Mouse (Mus musculus) hindbrain, embryonic 10.5 days (tissue): Measurements from ENCODE around the gene Nemp2. TPM values are rescaled to one million over a fixed set of nuclear protein-coding genes. Genes with fewer than 3 reads are reported as not detected.
"Not testable (repeated sequence)": the region's sequence is repeated elsewhere in the genome, so short reads cannot be mapped to it uniquely, and the experiment has no call there.

ENCODE experiments used
- DNase-seq: peaks from one replicate; pipeline ENCODE4 v3.0.0-alpha.2; 2017; ENCODE audit warnings: low spot score
- H3K27ac ChIP-seq: fragments of 300-500 bp; sonication (generic); 2 replicates; pipeline ENCODE4 v1.5.1; 2016; ENCODE audit warnings: mild to moderate bottlenecking, moderate library complexity
- H3K27me3 ChIP-seq: fragments of 300-500 bp; sonication (generic); 2 replicates; pipeline ENCODE4 v1.6.1; 2016; ENCODE audit warnings: mild to moderate bottlenecking; ENCODE audit not compliant: poor library complexity, insufficient read depth, severe bottlenecking
- H3K36me3 ChIP-seq: fragments of 300-500 bp; sonication (generic); 2 replicates; pipeline ENCODE4 v1.6.1; 2016; ENCODE audit warnings: mild to moderate bottlenecking, moderate library complexity
- H3K4me1 ChIP-seq: fragments of 300-500 bp; sonication (generic); replicated peaks from 2 replicates; pipeline ENCODE4 v1.6.1; 2016; ENCODE audit warnings: mild to moderate bottlenecking
- H3K4me3 ChIP-seq: fragments of 300-500 bp; sonication (generic); 2 replicates; pipeline ENCODE4 v1.5.1; 2016; ENCODE audit warnings: mild to moderate bottlenecking, moderate library complexity
- H3K9me3 ChIP-seq: fragments of 300-500 bp; sonication (generic); 2 replicates; pipeline ENCODE4 v1.6.1; 2016; ENCODE audit warnings: mild to moderate bottlenecking, moderate library complexity
- WGBS: fragments of 180-500 bp; shearing (Covaris S2); methylation state at CpG from one replicate; pipeline ENCODE4 v1.1.7; 2016; 5-methylcytosine and 5-hydroxymethylcytosine counted together
- polyA plus RNA-seq: library from polyadenylated mRNA; unstranded; fragments of >200 nt; fragmentation: Nextera tagmentation; extraction: Ambion mirVana; gene quantifications from 2 replicates; pipeline ENCODE4 v1.2.1, GENCODE M21; 2016

Gene Nemp2
- polyA plus RNA-seq, 1 experiment from 2014 or later = 8.4 TPM

DNA sequence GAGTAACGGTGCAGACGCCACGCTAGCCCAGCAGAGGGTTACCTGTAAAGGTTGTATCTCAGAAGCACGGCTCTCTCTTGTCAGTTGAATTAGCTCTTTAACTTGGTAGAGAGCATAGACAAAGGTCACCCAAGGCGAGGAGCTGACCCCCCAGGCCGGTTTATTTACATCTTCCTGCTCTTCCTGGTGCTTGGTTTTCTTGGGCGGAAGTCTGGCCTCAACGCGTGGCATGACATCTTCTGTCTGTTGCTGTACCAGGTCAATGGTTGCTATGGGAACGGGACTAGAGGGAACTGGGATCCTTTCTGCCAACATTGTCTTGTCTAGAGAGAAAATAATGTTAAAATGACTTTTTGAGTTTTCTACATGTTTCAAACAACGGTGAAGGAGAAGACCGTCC lies 30.3 kb downstream of the Nemp2 start:
- H3K27me3 ChIP-seq = no peaks in the 10 kb centered on the region
- no peaks in the 10 kb centered on the region for H3K36me3 ChIP-seq
- H3K9me3 ChIP-seq = no peaks in the 10 kb centered on the region
- H3K27ac ChIP-seq = no peak overlapping the region
- H3K4me1 ChIP-seq = no peaks in the 10 kb centered on the region
- 85% methylated on average over 12 of the region's 12 CpGs for WGBS
- no peak for DNase-seq
- H3K4me3 ChIP-seq = no peak overlapping the region

DNA sequence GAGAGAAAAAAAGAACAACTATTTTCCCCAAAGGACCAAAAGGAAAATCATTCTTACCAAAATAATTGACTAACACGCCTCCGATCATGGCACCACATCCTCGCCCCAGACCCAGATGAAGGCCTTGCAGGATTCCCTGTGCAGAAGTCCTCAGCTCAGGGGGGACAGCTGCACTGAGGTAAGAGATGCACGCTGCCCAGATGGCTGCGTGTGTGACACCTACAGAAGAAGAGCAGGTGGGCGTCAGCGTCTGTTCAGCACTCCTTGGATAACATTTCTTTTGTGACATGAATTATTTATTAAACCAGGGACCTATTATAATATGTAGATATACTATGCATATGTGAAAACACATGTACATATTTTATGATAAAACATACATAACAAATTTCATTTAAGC lies 32.7 kb downstream of the Nemp2 start:
- no peaks in the 10 kb centered on the region for H3K27me3 ChIP-seq
- H3K4me1 ChIP-seq = no peaks in the 10 kb centered on the region
- 94% methylated on average over 7 of the region's 7 CpGs for WGBS
- H3K4me3 ChIP-seq = no peak overlapping the region
- H3K36me3 ChIP-seq = no peaks in the 10 kb centered on the region
- no peak for DNase-seq
- H3K27ac ChIP-seq = no peak overlapping the region
- no peaks in the 10 kb centered on the region for H3K9me3 ChIP-seq

DNA sequence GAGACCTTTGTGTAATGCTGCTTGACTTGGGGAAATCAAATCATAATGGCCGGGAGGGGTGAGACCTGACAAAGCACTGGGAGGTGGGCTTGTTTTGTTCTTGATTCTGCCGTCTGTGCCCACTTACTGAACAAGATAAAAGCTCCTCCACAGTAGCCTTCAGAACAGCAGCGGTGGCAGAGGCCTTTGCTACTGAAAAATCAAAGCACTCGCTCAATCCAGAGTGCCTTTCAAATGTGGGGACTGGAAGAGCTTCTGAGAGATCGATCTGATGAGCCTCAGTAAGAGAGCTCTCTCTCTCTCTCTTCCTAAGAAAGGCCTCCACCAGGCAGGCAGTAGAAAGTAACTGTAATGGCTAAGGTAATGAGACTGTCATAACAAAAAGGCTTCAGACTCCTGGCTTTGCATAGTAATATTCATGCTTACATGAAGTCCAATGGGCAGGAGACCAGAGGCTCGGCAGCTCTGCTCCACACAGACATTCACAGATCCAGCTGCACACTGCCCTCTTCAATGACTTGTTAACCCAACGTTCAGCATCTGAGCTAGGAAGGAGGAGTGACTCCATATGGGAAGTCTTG lies 38.3 kb downstream of the Nemp2 start:
- Histone ChIP-seq H3K4me3 (no peak overlapping the region), H3K36me3 (no peaks in the 10 kb centered on the region), H3K27ac (no peak overlapping the region), H3K9me3 (no peaks in the 10 kb centered on the region), H3K27me3 (no peaks in the 10 kb centered on the region), H3K4me1 (0 out of 2 replicates have a peak, but pooled peaks cover 6% of the 10 kb centered on the region)
- no peak for DNase-seq
- 34% methylated on average over 7 of the region's 7 CpGs for WGBS

DNA sequence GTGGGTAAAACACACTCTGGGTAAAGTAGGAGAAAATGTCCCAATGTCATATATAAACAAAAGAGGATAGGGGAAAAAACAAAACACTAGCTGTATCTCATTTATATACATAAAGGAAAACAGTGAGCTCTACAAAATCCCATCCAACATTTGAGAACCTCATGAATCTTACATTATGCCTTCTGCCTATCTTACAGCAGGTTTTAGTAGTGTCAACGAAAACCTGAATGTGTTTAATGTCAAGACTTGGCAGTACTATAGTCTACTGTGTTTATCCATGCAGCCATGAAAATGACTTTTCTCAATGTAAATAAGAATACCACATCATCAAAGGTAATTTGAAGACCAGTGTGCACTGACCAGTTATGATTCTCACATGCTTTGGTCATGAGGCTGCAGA lies 39.4 kb downstream of the Nemp2 start:
- Histone ChIP-seq H3K27ac (no peak overlapping the region), H3K36me3 (no peaks in the 10 kb centered on the region), H3K9me3 (no peaks in the 10 kb centered on the region), H3K4me3 (no peak overlapping the region), H3K27me3 (no peaks in the 10 kb centered on the region), H3K4me1 (0 out of 2 replicates have a peak, but pooled peaks cover 6% of the 10 kb centered on the region)
- DNase-seq = no peak
- WGBS = 89% methylated on average over 1 of the region's 1 CpGs

DNA sequence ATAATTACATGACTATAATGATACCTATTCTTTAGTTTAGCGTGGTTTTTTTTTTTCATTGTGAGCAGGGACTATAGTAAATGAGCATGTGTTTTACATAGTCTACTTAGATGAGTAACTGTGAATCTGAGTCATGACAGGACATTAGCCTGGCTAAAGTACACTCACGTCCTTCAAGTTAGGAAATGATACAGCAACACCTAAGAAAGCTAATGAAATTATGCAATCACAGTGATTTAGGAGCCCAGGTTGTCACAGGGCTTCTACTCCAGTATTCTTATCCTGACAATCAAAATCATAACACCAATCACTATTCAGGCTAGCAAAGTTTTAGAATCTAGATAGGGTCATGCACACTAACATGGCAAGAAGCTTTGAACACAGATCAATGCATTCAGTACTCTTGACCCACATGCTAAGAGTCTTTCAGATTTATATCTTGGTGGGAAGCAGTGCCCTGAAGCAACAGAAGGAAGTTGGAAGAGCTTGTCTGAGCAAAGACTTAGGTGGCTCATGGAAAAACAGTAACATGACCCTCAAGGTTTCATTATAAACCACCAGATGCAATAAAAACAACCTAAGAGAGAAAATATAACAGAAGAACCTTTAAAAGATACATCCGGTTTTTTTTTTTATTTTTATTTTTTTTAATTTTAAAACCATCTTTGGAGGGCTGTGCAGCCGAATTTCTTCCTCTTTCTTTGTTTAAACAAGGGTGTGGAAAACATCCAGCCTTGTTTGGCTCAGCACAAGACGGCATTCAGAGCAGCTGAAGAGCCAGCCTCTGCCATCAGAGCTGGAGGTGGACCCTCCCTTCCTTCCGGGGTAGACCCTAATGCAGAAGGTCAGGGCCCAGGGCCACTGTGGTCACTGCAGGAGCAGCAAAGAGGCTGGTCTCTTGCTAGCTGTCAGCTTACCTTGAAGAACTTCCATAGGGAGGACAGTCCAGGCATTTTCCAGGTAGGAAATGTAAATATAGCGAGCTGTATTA lies 45.4 kb downstream of the Nemp2 start:
- H3K27ac ChIP-seq = no peak overlapping the region
- H3K4me1 ChIP-seq = no peaks in the 10 kb centered on the region
- no peaks in the 10 kb centered on the region for H3K27me3 ChIP-seq
- H3K4me3 ChIP-seq = no peak overlapping the region
- H3K36me3 ChIP-seq = no peaks in the 10 kb centered on the region
- 77% methylated on average over 7 of the region's 7 CpGs for WGBS
- no peaks in the 10 kb centered on the region for H3K9me3 ChIP-seq
- no peak for DNase-seq

DNA sequence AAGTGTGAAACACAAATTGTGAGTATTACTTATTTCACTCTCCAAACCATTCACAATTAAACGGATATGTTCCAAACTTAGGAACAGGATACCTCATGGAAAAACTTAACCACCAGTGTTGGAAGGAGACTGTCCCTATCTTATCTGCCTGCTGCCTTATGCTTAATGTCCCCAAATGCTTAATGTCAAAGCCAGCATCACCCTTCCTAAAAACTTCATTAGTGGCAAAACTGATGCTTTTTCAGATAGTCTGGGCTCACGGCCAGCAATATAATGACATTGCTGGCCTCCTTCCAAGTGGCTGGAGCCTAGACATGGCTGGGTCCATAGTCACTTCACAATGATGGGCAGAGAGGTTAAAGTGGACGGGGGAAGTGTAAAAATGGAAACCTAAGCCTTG lies 46.1 kb downstream of the Nemp2 start:
- no peak overlapping the region for H3K4me3 ChIP-seq
- no peaks in the 10 kb centered on the region for H3K36me3 ChIP-seq
- DNase-seq = no peak
- H3K4me1 ChIP-seq = no peaks in the 10 kb centered on the region
- H3K27ac ChIP-seq = no peak overlapping the region
- no peaks in the 10 kb centered on the region for H3K9me3 ChIP-seq
- H3K27me3 ChIP-seq = no peaks in the 10 kb centered on the region
- WGBS = 81% methylated on average over 3 of the region's 3 CpGs

DNA sequence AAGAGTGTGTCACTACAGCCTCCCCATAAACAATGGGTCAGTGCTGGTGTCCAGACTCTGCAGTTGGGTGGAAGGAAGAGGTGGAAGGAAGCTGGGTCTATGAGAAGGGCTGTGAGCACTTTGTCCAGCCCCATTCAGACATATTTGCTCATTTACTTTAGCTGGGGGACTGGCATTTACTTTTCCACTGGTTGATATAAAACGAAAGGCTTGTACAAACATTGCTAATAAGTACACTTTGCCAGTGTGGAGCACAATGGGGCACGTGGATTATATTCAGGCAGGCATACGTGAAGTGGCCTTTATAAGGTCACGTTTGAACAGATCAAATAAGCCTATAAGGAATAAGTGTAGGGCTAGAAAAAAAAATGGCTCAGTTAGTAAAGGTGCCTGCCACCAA lies 53.0 kb downstream of the Nemp2 start:
- Histone ChIP-seq H3K27ac (no peak overlapping the region), H3K4me3 (no peak overlapping the region), H3K4me1 (no peaks in the 10 kb centered on the region), H3K27me3 (no peaks in the 10 kb centered on the region), H3K9me3 (no peaks in the 10 kb centered on the region), H3K36me3 (no peaks in the 10 kb centered on the region)
- WGBS = 76% methylated on average over 4 of the region's 4 CpGs
- no peak for DNase-seq

DNA sequence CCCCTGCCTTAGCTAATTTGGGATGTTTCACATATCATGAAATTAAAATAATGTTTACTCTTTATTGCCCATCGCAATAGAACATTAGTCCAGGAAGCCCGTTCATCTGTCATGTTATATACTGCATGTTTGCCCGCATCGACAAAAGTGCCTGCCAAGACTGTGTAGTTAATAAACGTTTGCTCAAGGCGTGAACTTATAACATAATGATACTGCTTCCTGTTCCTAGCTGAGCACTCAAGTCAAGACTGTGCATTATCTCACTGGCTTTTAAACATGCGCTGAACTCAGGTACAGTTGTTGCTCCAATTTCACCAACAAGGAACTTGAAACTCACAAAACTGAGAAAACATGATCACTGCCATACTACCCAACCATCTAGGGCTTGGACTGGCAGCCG lies 57.1 kb downstream of the Nemp2 start:
- Histone ChIP-seq H3K27ac (no peak overlapping the region), H3K4me3 (no peak overlapping the region), H3K27me3 (no peaks in the 10 kb centered on the region), H3K9me3 (no peaks in the 10 kb centered on the region), H3K36me3 (no peaks in the 10 kb centered on the region), H3K4me1 (no peaks in the 10 kb centered on the region)
- WGBS = 94% methylated on average over 8 of the region's 8 CpGs
- DNase-seq = no peak

DNA sequence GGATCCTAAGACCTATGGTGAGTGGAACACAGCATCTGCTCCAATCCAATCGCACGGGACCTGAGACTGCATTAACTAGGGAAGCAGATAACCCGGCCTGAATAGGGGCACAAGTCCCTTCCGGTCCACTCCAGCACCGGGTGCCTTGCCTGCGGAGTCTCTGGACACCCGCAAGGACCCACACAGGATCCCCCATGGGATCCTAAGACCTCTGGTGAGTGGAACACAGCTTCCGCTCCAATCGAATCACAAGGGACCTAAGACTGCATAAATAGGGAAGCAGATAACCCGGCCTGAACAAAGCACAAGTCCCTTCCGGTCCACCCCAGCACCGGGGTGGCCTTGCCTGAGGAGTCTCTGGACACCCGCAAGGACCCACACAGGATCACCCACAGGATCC lies 64.0 kb downstream of the Nemp2 start:
- not testable (repeated sequence) for H3K27ac ChIP-seq, H3K36me3 ChIP-seq, H3K4me3 ChIP-seq, H3K4me1 ChIP-seq, H3K27me3 ChIP-seq, H3K9me3 ChIP-seq, DNase-seq
- 94% methylated on average over 13 of the region's 13 CpGs for WGBS

Other genes with a start within 250 kb of the Nemp2 start
- gene Nab1, start 130.0 kb upstream of the Nemp2 start, polyA plus RNA-seq = 3.8 and 4.3 TPM in 2 replicates
- 2.1 and 4.1 TPM in 2 replicates for gene Mfsd6, start 96.8 kb downstream of the Nemp2 start, polyA plus RNA-seq
- gene Inpp1, start 187.0 kb downstream of the Nemp2 start, polyA plus RNA-seq = 12.2 and 16.3 TPM in 2 replicates
- gene Hibch, start 214.2 kb downstream of the Nemp2 start, polyA plus RNA-seq = 22.7 and 28.3 TPM in 2 replicates